9 mouse cellular contexts compared by ENCODE assay signal in the genomic region with DNA sequence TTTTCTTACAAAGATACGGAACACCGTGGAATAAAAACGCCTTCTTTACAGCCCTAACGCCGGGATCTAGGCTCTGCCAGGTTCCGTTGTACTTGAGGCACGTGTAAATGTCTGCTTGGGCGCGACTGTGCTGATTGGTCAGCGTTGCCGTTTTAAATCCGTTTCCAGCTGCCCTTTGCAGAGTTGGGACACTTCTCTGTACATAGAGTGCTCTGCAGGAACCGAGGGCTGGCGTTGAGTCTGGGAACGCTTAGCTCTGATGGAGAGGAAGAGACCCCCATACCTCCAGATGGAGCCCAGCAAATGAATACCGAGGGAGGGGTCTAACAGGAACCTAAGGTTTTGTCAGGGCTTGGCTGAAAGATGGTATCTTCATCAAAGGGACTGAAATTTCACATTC. TPM values are rescaled to one million over a fixed set of nuclear protein-coding genes. Genes with fewer than 3 reads are reported as not detected.
DNase-seq lines count a peak whose midpoint lies in the region; ATAC-seq lines count a peak whose summit lies in the region.
"Had no signal": no experiment of that assay in that cellular context is flagged by ENCODE, and none has a peak within 500 bp of the region (broad histone marks: within the 10 kb centered on the region; RNA-seq: fewer than 3 reads in every experiment).

No protein-coding gene starts in this region.

- ATAC-seq in lung, embryonic 15.5 days (ENCODE audit: borderline replicate concordance, extremely low read depth, low FRiP score, low TSS enrichment), result no peak
- ATAC-seq in embryonic facial prominence, embryonic 13.5 days (ENCODE audit: insufficient number of reproducible peaks, insufficient read depth, low FRiP score, low TSS enrichment, low read depth), result no peak
- ATAC-seq in hindbrain, embryonic 13.5 days (ENCODE audit: low FRiP score), result no peak
- no peak for ATAC-seq in liver, embryonic 15.5 days (ENCODE audit: insufficient read depth)
- ATAC-seq in stomach, embryonic 16.5 days (ENCODE audit: insufficient read depth, low FRiP score), result no peak
- no peak for ATAC-seq in activated CD4-positive, CD25-positive, alpha-beta regulatory T cell, adult 4 months
- ATAC-seq: Patski had no signal

- no peaks in the 10 kb centered on the region for H3K36me3 ChIP-seq in lung, embryonic 15.5 days
- no peaks in the 10 kb centered on the region for H3K36me3 ChIP-seq in embryonic facial prominence, embryonic 13.5 days
- H3K36me3 ChIP-seq in hindbrain, embryonic 13.5 days, result no peaks in the 10 kb centered on the region
- no peaks in the 10 kb centered on the region for H3K36me3 ChIP-seq in liver, embryonic 15.5 days (replicated peaks)
- no peaks in the 10 kb centered on the region for H3K36me3 ChIP-seq in stomach, embryonic 16.5 days (ENCODE audit: control insufficient read depth, insufficient read depth, low read length)

- H3K27ac ChIP-seq in lung, embryonic 15.5 days, result 0 out of 2 replicates have a peak overlapping the region, but pooled peaks have one; percentile 11
- peak overlapping the region; percentile 97 for H3K27ac ChIP-seq in embryonic facial prominence, embryonic 13.5 days
- H3K27ac ChIP-seq in hindbrain, embryonic 13.5 days, result no peak overlapping the region
- H3K27ac ChIP-seq in liver, embryonic 15.5 days (replicated peaks), result no peak overlapping the region
- H3K27ac ChIP-seq in stomach, embryonic 16.5 days (ENCODE audit: low read length), result no peak overlapping the region

- H3K27me3 ChIP-seq in lung, embryonic 15.5 days, result no peaks in the 10 kb centered on the region
- no peaks in the 10 kb centered on the region for H3K27me3 ChIP-seq in embryonic facial prominence, embryonic 13.5 days
- H3K27me3 ChIP-seq in hindbrain, embryonic 13.5 days, result peaks cover 21% of the 10 kb centered on the region
- H3K27me3 ChIP-seq in liver, embryonic 15.5 days, result peaks cover 68% of the 10 kb centered on the region
- H3K27me3 ChIP-seq in stomach, embryonic 16.5 days (ENCODE audit: control insufficient read depth, insufficient read depth, low read length), result no peaks in the 10 kb centered on the region
- H3K27me3 ChIP-seq: Patski had no signal

- H3K4me1 ChIP-seq in lung, embryonic 15.5 days, result peaks cover 19% of the 10 kb centered on the region
- H3K4me1 ChIP-seq in embryonic facial prominence, embryonic 13.5 days, result peaks cover 6% of the 10 kb centered on the region; the same call in 1 of the 2 replicates
- peaks cover 42% of the 10 kb centered on the region for H3K4me1 ChIP-seq in hindbrain, embryonic 13.5 days (replicated peaks)
- peaks cover 12% of the 10 kb centered on the region; the same call in 1 of the 2 replicates for H3K4me1 ChIP-seq in liver, embryonic 15.5 days (replicated peaks)
- H3K4me1 ChIP-seq in stomach, embryonic 16.5 days (ENCODE audit: control insufficient read depth, insufficient read depth, low read length), result peaks cover 8% of the 10 kb centered on the region

- peak overlapping the region; percentile 70; the same call in 1 of the 2 replicates for H3K9ac ChIP-seq in lung, embryonic 15.5 days
- peak overlapping the region; percentile 99 for H3K9ac ChIP-seq in embryonic facial prominence, embryonic 13.5 days
- H3K9ac ChIP-seq in hindbrain, embryonic 13.5 days, result 0 out of 2 replicates have a peak overlapping the region, but pooled peaks have one; percentile 19
- H3K9ac ChIP-seq in liver, embryonic 15.5 days, result no peak overlapping the region
- H3K9ac ChIP-seq in stomach, embryonic 16.5 days (ENCODE audit: low read length), result peak overlapping the region; percentile 54; the same call in 1 of the 2 replicates

- no peaks in the 10 kb centered on the region for H3K9me3 ChIP-seq in lung, embryonic 15.5 days
- no peaks in the 10 kb centered on the region for H3K9me3 ChIP-seq in embryonic facial prominence, embryonic 13.5 days
- H3K9me3 ChIP-seq in hindbrain, embryonic 13.5 days, result no peaks in the 10 kb centered on the region
- H3K9me3 ChIP-seq in liver, embryonic 15.5 days (replicated peaks), result no peaks in the 10 kb centered on the region
- no peaks in the 10 kb centered on the region for H3K9me3 ChIP-seq in stomach, embryonic 16.5 days (replicated peaks; ENCODE audit: control insufficient read depth, low read length)

- peak overlapping the region; percentile 72 for H3K4me3 ChIP-seq in lung, embryonic 15.5 days
- H3K4me3 ChIP-seq in embryonic facial prominence, embryonic 13.5 days, result peak overlapping the region; percentile 91
- H3K4me3 ChIP-seq in hindbrain, embryonic 13.5 days, result peak overlapping the region; percentile 74
- H3K4me3 ChIP-seq in liver, embryonic 15.5 days (replicated peaks), result peak overlapping the region; percentile 61
- peak overlapping the region; percentile 89 for H3K4me3 ChIP-seq in stomach, embryonic 16.5 days (replicated peaks; ENCODE audit: low read length)

- DNase-seq in lung, postnatal 36 days, result no peak
- no peak for DNase-seq in cerebellum, adult 9-10 months

- peak overlapping the region; percentile 98 for H3K4me2 ChIP-seq in lung, embryonic 15.5 days
- H3K4me2 ChIP-seq in embryonic facial prominence, embryonic 13.5 days, result peak overlapping the region; percentile 81
- peak overlapping the region; percentile 94 for H3K4me2 ChIP-seq in hindbrain, embryonic 13.5 days
- H3K4me2 ChIP-seq in liver, embryonic 15.5 days, result peak overlapping the region; percentile 78
- H3K4me2 ChIP-seq in stomach, embryonic 16.5 days (ENCODE audit: low read depth, low read length), result peak overlapping the region; percentile 98

- WGBS in lung, embryonic 15.5 days, result under 1% methylated on average over 16 of the region's 16 CpGs
- under 1% methylated on average over 16 of the region's 16 CpGs for WGBS in embryonic facial prominence, embryonic 13.5 days
- under 1% methylated on average over 16 of the region's 16 CpGs for WGBS in hindbrain, embryonic 13.5 days
- under 1% methylated on average over 16 of the region's 16 CpGs for WGBS in liver, embryonic 15.5 days (ENCODE audit: insufficient replicate concordance)
- WGBS in stomach, embryonic 16.5 days, result under 1% methylated on average over 16 of the region's 16 CpGs

RNA-seq across cellular contexts. Expression of a gene that starts 1.9 kb away (rescaled TPM):
- 7.8 and 8.7 TPM in 2 replicates for polyA plus RNA-seq in lung, embryonic 15.5 days (2015; fragmentation: Nextera tagmentation; extraction: Ambion mirVana)
- polyA plus RNA-seq in embryonic facial prominence, embryonic 13.5 days (2015; fragmentation: Nextera tagmentation; extraction: Ambion mirVana), result 59.2 and 64.9 TPM in 2 replicates
- polyA plus RNA-seq in hindbrain, embryonic 13.5 days (2015; fragmentation: Nextera tagmentation; extraction: Ambion mirVana), result 4.3 and 5.1 TPM in 2 replicates
- polyA plus RNA-seq in liver, embryonic 15.5 days (2015; fragmentation: Nextera tagmentation; extraction: Ambion mirVana), result 1.7 and 2.1 TPM in 2 replicates
- 15.8 and 17.7 TPM in 2 replicates for polyA plus RNA-seq in stomach, embryonic 16.5 days (2015; fragmentation: Nextera tagmentation; extraction: Ambion mirVana)
- under 1 TPM in 1 of 2 experiments, not detected in 1; 0.26 TPM for polyA plus RNA-seq in activated CD4-positive, CD25-positive, alpha-beta regulatory T cell, adult 4 months (2017; shearing (Covaris generic))

Comparison
In these comparisons a context has a peak if more than half of its experiments do, and no peak if none do; other contexts are left out.
1. H3K27ac ChIP-seq: peak in lung, embryonic 15.5 days (single experiment) and embryonic facial prominence, embryonic 13.5 days (single experiment); none in hindbrain, embryonic 13.5 days (single experiment), liver, embryonic 15.5 days (single experiment) and stomach, embryonic 16.5 days (single experiment).
2. Peak in every context shown above with its lines, with median percentiles within 50 percentile points of each other: H3K4me2 ChIP-seq and H3K4me3 ChIP-seq.